Mouse (Mus musculus) ES-E14 (cell line): ENCODE data around the gene Actrt2. TPM values are rescaled to one million over a fixed set of nuclear protein-coding genes. Genes with fewer than 3 reads are reported as not detected.

Experiments used
- DNase-seq: peaks from one replicate; pipeline ENCODE4 v3.0.0-alpha.2; 2013; ENCODE audit warnings: low read depth, low spot score
- H3K27ac ChIP-seq: 2 replicates; pipeline ENCODE4 v1.5.1; 2012; ENCODE audit warnings: low read depth, mild to moderate bottlenecking, low read length, moderate library complexity, mixed read lengths; ENCODE audit not compliant: poor library complexity, insufficient read depth, severe bottlenecking
- H3K36me3 ChIP-seq: 2 replicates; pipeline ENCODE4 v1.6.1; 2012; ENCODE audit warnings: mild to moderate bottlenecking, low read length, moderate library complexity, mixed read lengths; ENCODE audit not compliant: control insufficient read depth, poor library complexity, insufficient read depth, severe bottlenecking
- H3K4me1 ChIP-seq, 2 experiments: fragments of 150-350 bp in 1 of 2; sonication (generic) in 1 of 2; 2 replicates each; pipeline ENCODE4 v1.6.1; 2012; ENCODE audit warnings: low read length in 2 of 2, mild to moderate bottlenecking in 1 of 2, mixed read lengths in 1 of 2; ENCODE audit not compliant: control insufficient read depth in 2 of 2, insufficient read depth in 2 of 2, poor library complexity in 1 of 2
- H3K4me3 ChIP-seq, 2 experiments: fragments of 150-350 bp in 1 of 2; sonication (generic) in 1 of 2; 2 replicates each; pipeline ENCODE4 v1.5.1; 2012; ENCODE audit warnings: low read length in 2 of 2, low read depth in 1 of 2, mild to moderate bottlenecking in 1 of 2, mixed read lengths in 1 of 2; ENCODE audit not compliant: insufficient read depth in 1 of 2, poor library complexity in 1 of 2, severe bottlenecking in 1 of 2
- H3K9ac ChIP-seq: 2 replicates; pipeline ENCODE4 v1.6.1; 2012; ENCODE audit warnings: low read depth, mild to moderate bottlenecking, low read length, mixed read lengths; ENCODE audit not compliant: poor library complexity, insufficient read depth, severe bottlenecking
- H3K9me3 ChIP-seq: fragments of 150-350 bp; sonication (generic); 2 replicates; pipeline ENCODE4 v1.6.1; 2012; ENCODE audit warnings: low read depth, mild to moderate bottlenecking, low read length; ENCODE audit not compliant: control insufficient read depth, insufficient read depth
- CHD2 ChIP-seq: IDR thresholded peaks from 2 replicates; pipeline ENCODE4 v1.6.1; 2014; ENCODE audit warnings: mild to moderate bottlenecking, low read depth, low read length, inconsistent platforms
- HCFC1 ChIP-seq: IDR thresholded peaks from 2 replicates; pipeline ENCODE4 v1.6.1; 2012; ENCODE audit warnings: low read length, inconsistent platforms, borderline replicate concordance; ENCODE audit not compliant: insufficient read depth
- MAFK ChIP-seq: IDR thresholded peaks from 2 replicates; pipeline ENCODE4 v1.6.1; 2014; ENCODE audit warnings: mild to moderate bottlenecking, low read depth, low read length, inconsistent platforms; ENCODE audit not compliant: insufficient read depth
- ZC3H11A ChIP-seq: IDR thresholded peaks from 2 replicates; pipeline ENCODE4 v1.6.1; 2012; ENCODE audit warnings: low read depth, mild to moderate bottlenecking, inconsistent platforms, low read length, borderline replicate concordance
- ZNF384 ChIP-seq: IDR thresholded peaks from 2 replicates; pipeline ENCODE4 v1.6.1; 2012; ENCODE audit warnings: low read depth, low read length, inconsistent platforms
- in situ Hi-C, 2 experiments: fragments of 600-800 bp; cut with MboI; formaldehyde crosslinking; loops; one replicate each; pipeline ENCODE4 v1.15.1; 2025; ENCODE audit warnings: low sequenced_read_pairs in 2 of 2, inconsistent platforms in 1 of 2; ENCODE audit not compliant: unreplicated experiment in 2 of 2
- total RNA-seq: library from RNA; depleted of rRNA; stranded (reverse); fragments of 300-350 nt; gene quantifications from 2 replicates; pipeline ENCODE4 v1.2.3, GENCODE M21; 2012

Gene Actrt2
- total RNA-seq, 1 experiment: not detected

- no peak for DNase-seq
- H3K36me3 ChIP-seq: no peaks in the 10 kb centered on the region
- peak overlapping the region; percentile 93; the same call in 1 of the 2 replicates for H3K27ac ChIP-seq
- peaks cover 14 to 25% of the 10 kb centered on the region in 2 experiments for H3K4me1 ChIP-seq
- TF ChIP-seq CHD2 (no peak), ZC3H11A (no peak), HCFC1 (no peak), MAFK (no peak), ZNF384 (no peak)
- H3K9me3 ChIP-seq: no peaks in the 10 kb centered on the region
- peak overlapping the region; percentile 40; the same call in 1 of the 2 replicates for H3K9ac ChIP-seq
- no peak overlapping the region for H3K4me3 ChIP-seq
- in situ Hi-C loops: no loop called here
Measured at GRCm38 (mm10) chr4:154683068-154683752, 15.5 kb upstream of the Actrt2 start.

DNA sequence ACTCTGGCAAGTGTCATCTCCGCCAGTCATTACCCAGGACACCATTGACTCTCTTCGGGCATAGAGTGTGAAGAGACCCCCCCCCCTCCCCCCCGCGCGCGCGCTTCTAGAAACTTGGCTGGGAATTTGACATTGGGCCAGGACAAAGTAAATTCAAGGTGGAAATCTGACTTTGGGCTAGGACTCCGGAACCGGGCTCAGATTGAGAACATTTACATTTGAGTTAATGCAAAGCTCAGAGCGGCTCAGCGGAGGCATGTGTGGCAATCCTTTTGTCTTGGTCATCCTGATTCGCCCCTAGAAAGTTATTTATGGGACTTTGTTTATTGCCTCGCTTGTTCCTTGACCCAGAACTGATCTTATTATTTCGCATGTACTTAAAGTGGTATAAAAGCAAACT lies 14.6 kb upstream of the Actrt2 start:
- no peak for DNase-seq
- no peaks in the 10 kb centered on the region for H3K36me3 ChIP-seq
- TF ChIP-seq ZNF384 (no peak), ZC3H11A (no peak), MAFK (no peak), CHD2 (no peak), HCFC1 (no peak)
- no peaks in the 10 kb centered on the region for H3K9me3 ChIP-seq
- H3K4me3 ChIP-seq: no peak overlapping the region
- in situ Hi-C loops: no loop called here
- peaks cover 14 to 25% of the 10 kb centered on the region in 2 experiments for H3K4me1 ChIP-seq
- no peak overlapping the region for H3K9ac ChIP-seq
- peak overlapping the region; percentile 93; the same call in 1 of the 2 replicates for H3K27ac ChIP-seq

DNA sequence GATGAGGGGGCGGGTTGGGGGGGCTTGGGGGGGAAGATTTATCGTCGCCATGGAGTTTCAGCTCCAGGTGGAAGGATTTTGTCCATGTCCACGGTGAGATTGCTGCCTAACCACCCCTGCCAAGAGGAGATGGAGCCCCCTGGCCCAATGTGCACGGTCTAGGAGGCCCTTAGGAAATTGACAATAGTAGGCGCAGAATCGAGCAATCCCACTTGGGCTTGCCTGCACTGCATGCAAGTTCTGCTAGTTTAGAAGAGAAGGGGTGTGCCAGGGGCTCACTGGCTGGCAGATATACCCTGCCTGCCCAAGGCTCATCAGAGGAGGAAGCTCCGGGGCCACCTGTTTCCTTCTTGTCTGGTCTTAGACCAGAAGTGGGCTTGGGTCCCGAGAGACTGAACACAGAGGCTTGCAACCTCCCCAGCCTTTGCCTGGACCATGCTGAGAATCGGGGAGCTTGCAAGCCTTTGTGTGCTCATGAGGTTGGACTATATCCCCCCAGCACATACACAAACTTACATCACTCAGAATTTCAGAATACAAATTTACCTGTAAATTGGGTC lies 7.9 kb upstream of the Actrt2 start:
- Histone ChIP-seq H3K4me3 (no peak overlapping the region), H3K36me3 (no peaks in the 10 kb centered on the region), H3K9me3 (no peaks in the 10 kb centered on the region), H3K4me1 (peaks cover 3 to 28% of the 10 kb centered on the region in 2 experiments; a peak in 3 of 4 replicates), H3K27ac (no peak overlapping the region), H3K9ac (no peak overlapping the region; the same call in 1 of the 2 replicates)
- no peak for TF ChIP-seq ZNF384
- in situ Hi-C loops: no loop called here
- no peak for DNase-seq

GRCm38 (mm10) chr4:154674966-154675365 lies 7.3 kb upstream of the Actrt2 start:
- no peak for DNase-seq
- Histone ChIP-seq H3K9me3 (no peaks in the 10 kb centered on the region), H3K36me3 (no peaks in the 10 kb centered on the region), H3K9ac (peak overlapping the region; percentile 30; the same call in 1 of the 2 replicates), H3K4me1 (peaks cover 3 to 28% of the 10 kb centered on the region in 2 experiments; a peak in 3 of 4 replicates), H3K4me3 (peak overlapping the region in 1 of 2 experiments; percentile 6; a peak in 1 of 4 replicates), H3K27ac (no peak overlapping the region)
- TF ChIP-seq HCFC1 (no peak), MAFK (no peak), ZNF384 (no peak), ZC3H11A (no peak), CHD2 (no peak)
- in situ Hi-C loops: no loop called here
